Mouse (Mus musculus): ENCODE measurements at regions not wholly inside any gene's neighbourhood (a gene's known extent, or its start where the extent isn't known, plus 50 kb on each side); places are given as distances from the start of the nearest gene placed in this dataset.

DNA sequence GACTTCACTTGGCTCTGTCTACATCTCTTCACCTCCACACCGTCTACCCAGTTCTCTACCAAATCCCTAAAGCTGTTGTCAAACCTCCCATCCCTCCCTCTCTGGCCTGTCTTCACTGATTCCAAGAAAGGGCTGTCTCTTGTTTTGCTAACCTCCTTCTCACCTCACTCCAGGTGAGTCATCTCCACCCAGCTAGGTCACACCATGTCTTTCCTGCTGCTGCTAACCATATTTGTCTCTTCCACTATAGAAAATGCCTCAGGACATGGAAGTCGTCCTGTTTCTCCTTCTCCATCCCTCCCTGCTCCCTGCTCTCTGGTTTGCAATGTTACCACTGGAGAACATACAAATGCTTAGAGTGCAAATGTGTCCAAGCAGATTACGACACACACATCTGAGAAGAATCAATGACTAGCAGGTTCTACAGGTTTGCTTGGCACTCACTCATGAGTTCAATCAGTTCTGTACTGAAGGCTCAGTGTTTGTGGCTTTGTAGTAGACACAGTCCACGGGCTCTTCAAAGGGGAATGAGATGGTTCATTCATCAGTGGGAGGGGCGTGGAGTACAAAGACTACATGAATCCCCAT is 424.1 kb downstream of the Fgf9 start:
- TF ChIP-seq POLR2A (IDR thresholded peaks at IDR 0.05; ENCODE audit: low read depth, low read length) (no peak), CTCF (conservative IDR thresholded peaks at IDR 0.05 in 1 of 2, IDR thresholded peaks at IDR 0.05 in 1 of 2; ENCODE audit: low read depth in 2 of 2, low read length in 2 of 2) (no peak), TCF12 (IDR thresholded peaks at IDR 0.05; ENCODE audit: low read depth, low read length) (no peak), RAD21 (IDR thresholded peaks at IDR 0.05; ENCODE audit: low read depth, low read length) (no peak), EP300 (IDR thresholded peaks at IDR 0.05; ENCODE audit: low read length) (no peak), USF1 (IDR thresholded peaks at IDR 0.05; ENCODE audit: low read depth, low read length) (no peak), SMC3 (IDR thresholded peaks at IDR 0.05; ENCODE audit: low read depth, low read length) (no peak)

All from CH12.LX (cell line).